Mouse (Mus musculus) myocyte (in vitro differentiated cells): ENCODE results near the gene Lsm6. TPM values are rescaled to one million over a fixed set of nuclear protein-coding genes. Genes with fewer than 3 reads are reported as not detected.

ENCODE experiments used
- H3K27me3 ChIP-seq: one replicate; pipeline ENCODE4 v1.6.1; 2011; ENCODE audit not compliant: control insufficient read depth, insufficient read depth, insufficient read length
- H3K36me3 ChIP-seq: one replicate; pipeline ENCODE4 v1.6.1; 2011; ENCODE audit not compliant: control insufficient read depth, insufficient read depth
- H3K4me2 ChIP-seq: one replicate; pipeline ENCODE4 v1.6.1; 2011; ENCODE audit warnings: low read depth, control low read depth
- H3K4me3 ChIP-seq: one replicate; pipeline ENCODE4 v1.5.1; 2011; ENCODE audit warnings: mild to moderate bottlenecking, control low read depth, moderate library complexity
- H3K79me2 ChIP-seq: one replicate; pipeline ENCODE4 v1.6.1; 2011; ENCODE audit not compliant: control insufficient read depth, insufficient read depth
- H3ac ChIP-seq: one replicate; pipeline ENCODE4 v1.6.1; 2011; ENCODE audit not compliant: control insufficient read depth, insufficient read length
- CEBPB ChIP-seq: IDR thresholded peaks from 2 replicates; pipeline ENCODE4 v1.6.1; 2011; ENCODE audit warnings: mild to moderate bottlenecking, moderate library complexity; ENCODE audit not compliant: poor library complexity, insufficient read depth, severe bottlenecking
- E2F4 ChIP-seq: IDR thresholded peaks from one replicate; pipeline ENCODE4 v1.6.1; 2011; ENCODE audit warnings: mild to moderate bottlenecking, control low read depth, moderate library complexity; ENCODE audit not compliant: insufficient read depth
- MAX ChIP-seq: IDR thresholded peaks from one replicate; pipeline ENCODE4 v1.6.1; 2011; ENCODE audit warnings: low read depth, mild to moderate bottlenecking, control low read depth
- MYOD1 ChIP-seq, 3 experiments: IDR thresholded peaks; one replicate each; pipeline ENCODE4 v1.6.1; 2011; ENCODE audit warnings: control low read depth in 2 of 3, low read depth in 2 of 3, mild to moderate bottlenecking in 2 of 3, moderate library complexity in 1 of 3; ENCODE audit not compliant: insufficient read length in 2 of 3, control insufficient read depth in 1 of 3
- MYOG ChIP-seq, 3 experiments: IDR thresholded peaks; one replicate each; pipeline ENCODE4 v1.6.1; 2011; ENCODE audit warnings: control low read depth in 2 of 3, low read depth in 2 of 3, mild to moderate bottlenecking in 2 of 3; ENCODE audit not compliant: insufficient read length in 2 of 3, control insufficient read depth in 1 of 3, insufficient read depth in 1 of 3
- POLR2A ChIP-seq: IDR thresholded peaks from one replicate; pipeline ENCODE4 v1.6.1; 2011; ENCODE audit warnings: low read depth, mild to moderate bottlenecking, control low read depth, moderate library complexity; ENCODE audit not compliant: insufficient read length
- POLR2AphosphoS2 ChIP-seq: IDR thresholded peaks from one replicate; pipeline ENCODE4 v1.6.1; 2011; ENCODE audit warnings: low read depth, control low read depth; ENCODE audit not compliant: insufficient read length
- REST ChIP-seq: IDR thresholded peaks from one replicate; pipeline ENCODE4 v1.6.1; 2011; ENCODE audit warnings: mild to moderate bottlenecking, control low read depth, moderate library complexity; ENCODE audit not compliant: insufficient read depth, insufficient read length
- SRF ChIP-seq: IDR thresholded peaks from one replicate; pipeline ENCODE4 v1.6.1; 2011; ENCODE audit warnings: low read depth; ENCODE audit not compliant: control insufficient read depth, insufficient read length
- TCF12 ChIP-seq: IDR thresholded peaks from one replicate; pipeline ENCODE4 v1.6.1; 2011; ENCODE audit warnings: mild to moderate bottlenecking, control low read depth; ENCODE audit not compliant: poor library complexity, insufficient read depth, severe bottlenecking
- TCF3 ChIP-seq: IDR thresholded peaks from one replicate; pipeline ENCODE4 v1.6.1; 2011; ENCODE audit warnings: low read depth, control low read depth; ENCODE audit not compliant: insufficient read length
- USF1 ChIP-seq: IDR thresholded peaks from one replicate; pipeline ENCODE4 v1.6.1; 2011; ENCODE audit warnings: low read depth, mild to moderate bottlenecking, control low read depth, moderate library complexity
- polyA plus RNA-seq: library from polyadenylated mRNA; unstranded; fragments of >200 nt; fragmentation: generic; extraction: Trizol; gene quantifications from one replicate; pipeline ENCODE4 v1.2.1, GENCODE M21; 2012; ENCODE audit warnings: missing spikeins

Lsm6 gene
- polyA plus RNA-seq, 1 experiment, result 60.2 TPM

DNA sequence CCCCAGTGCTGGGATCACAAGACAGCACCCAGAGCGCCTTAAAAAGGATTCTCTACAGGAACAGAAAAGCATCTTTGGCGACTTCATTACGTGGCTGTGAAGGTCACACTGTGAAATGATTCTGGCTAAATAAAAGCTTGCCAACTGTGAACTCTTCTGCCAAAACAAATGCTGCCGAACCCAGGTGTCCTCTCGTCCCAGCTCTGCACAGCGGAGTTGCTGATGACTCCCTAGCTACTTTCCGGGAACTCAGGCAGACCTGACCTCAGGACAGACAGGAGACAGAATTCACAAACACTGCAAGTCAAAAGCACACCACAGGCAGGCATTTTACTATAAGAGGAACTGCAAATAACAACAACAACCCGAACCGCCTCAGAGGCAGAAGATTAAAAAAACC lies 8.5 kb downstream of the Lsm6 start:
- Histone ChIP-seq H3K4me3 (no peak overlapping the region), H3K36me3 (peaks cover 18% of the 10 kb centered on the region), H3K27me3 (no peaks in the 10 kb centered on the region), H3K4me2 (no peak overlapping the region), H3K79me2 (peaks cover 17% of the 10 kb centered on the region), H3ac (no peak overlapping the region)
- TF ChIP-seq MAX, result no peak
- no peak for TF ChIP-seq E2F4

DNA sequence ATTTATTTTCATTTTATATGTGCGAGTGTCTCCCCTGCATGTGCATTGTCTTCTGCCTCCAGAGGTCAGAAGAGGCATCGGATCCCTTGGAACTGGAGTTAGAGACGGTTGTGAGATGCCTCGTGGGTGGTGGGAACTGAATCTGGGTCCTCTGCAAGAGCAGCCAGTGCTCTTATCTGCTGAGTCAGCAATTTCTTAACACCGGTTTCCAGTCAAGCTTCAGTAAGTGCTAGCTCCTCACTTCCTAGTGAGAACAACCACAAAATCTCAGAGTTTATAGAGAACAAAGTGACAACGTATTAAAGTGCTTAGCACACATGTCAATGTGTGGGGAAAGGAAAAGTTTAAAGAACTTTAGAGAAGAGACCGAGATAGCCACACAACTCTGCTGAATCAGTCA lies 9.2 kb downstream of the Lsm6 start:
- Histone ChIP-seq H3K4me2 (no peak overlapping the region), H3K79me2 (peaks cover 10% of the 10 kb centered on the region), H3ac (no peak overlapping the region), H3K4me3 (no peak overlapping the region), H3K36me3 (peaks cover 19% of the 10 kb centered on the region), H3K27me3 (no peaks in the 10 kb centered on the region)
- TF ChIP-seq TCF12 (no peak), SRF (no peak), REST (no peak), E2F4 (no peak), MYOG (IDR thresholded peaks at IDR 0.05; ENCODE audit: control insufficient read depth in 1 of 3, insufficient read depth in 1 of 3, insufficient read length in 2 of 3, low read depth in 2 of 3) (no peak), POLR2A (no peak)

DNA sequence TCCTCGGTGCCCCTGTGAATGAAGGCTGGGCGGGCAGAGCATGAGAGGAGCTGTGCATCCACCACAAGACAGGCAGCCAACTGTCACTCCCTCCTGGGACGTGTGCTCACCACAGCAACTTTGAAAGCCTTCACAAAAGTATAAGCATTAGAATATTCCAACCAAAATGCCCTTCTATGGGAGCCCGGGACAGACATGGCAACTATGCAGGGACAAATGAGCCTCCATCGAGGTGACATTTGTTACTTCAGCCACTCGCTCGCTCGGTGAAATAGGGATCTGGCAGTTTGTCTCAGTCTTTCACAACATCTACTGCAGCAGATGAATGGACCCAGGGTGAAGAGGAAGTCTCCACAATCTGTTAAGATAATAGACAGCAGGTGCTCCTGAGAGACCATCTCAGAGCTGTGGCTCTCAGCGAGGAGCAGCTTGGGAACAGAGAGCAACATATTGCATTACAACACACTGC lies 10.7 kb downstream of the Lsm6 start:
- Histone ChIP-seq H3K36me3 (peaks cover 22% of the 10 kb centered on the region), H3K4me2 (no peak overlapping the region), H3K4me3 (no peak overlapping the region), H3K79me2 (peaks cover 1% of the 10 kb centered on the region), H3ac (no peak overlapping the region), H3K27me3 (no peaks in the 10 kb centered on the region)
- no peak for TF ChIP-seq MYOD1 (IDR thresholded peaks at IDR 0.05; ENCODE audit: control insufficient read depth in 1 of 3, insufficient read length in 2 of 3, low read depth in 2 of 3)
- no peak for TF ChIP-seq MAX
- no peak for TF ChIP-seq SRF
- TF ChIP-seq TCF3, result no peak
- no peak for TF ChIP-seq MYOG (IDR thresholded peaks at IDR 0.05; ENCODE audit: control insufficient read depth in 1 of 3, insufficient read depth in 1 of 3, insufficient read length in 2 of 3, low read depth in 2 of 3)
- TF ChIP-seq CEBPB, result no peak
- TF ChIP-seq REST, result no peak
- no peak for TF ChIP-seq POLR2AphosphoS2
- TF ChIP-seq TCF12, result no peak
- no peak for TF ChIP-seq USF1
- TF ChIP-seq E2F4, result no peak
- TF ChIP-seq POLR2A, result no peak

DNA sequence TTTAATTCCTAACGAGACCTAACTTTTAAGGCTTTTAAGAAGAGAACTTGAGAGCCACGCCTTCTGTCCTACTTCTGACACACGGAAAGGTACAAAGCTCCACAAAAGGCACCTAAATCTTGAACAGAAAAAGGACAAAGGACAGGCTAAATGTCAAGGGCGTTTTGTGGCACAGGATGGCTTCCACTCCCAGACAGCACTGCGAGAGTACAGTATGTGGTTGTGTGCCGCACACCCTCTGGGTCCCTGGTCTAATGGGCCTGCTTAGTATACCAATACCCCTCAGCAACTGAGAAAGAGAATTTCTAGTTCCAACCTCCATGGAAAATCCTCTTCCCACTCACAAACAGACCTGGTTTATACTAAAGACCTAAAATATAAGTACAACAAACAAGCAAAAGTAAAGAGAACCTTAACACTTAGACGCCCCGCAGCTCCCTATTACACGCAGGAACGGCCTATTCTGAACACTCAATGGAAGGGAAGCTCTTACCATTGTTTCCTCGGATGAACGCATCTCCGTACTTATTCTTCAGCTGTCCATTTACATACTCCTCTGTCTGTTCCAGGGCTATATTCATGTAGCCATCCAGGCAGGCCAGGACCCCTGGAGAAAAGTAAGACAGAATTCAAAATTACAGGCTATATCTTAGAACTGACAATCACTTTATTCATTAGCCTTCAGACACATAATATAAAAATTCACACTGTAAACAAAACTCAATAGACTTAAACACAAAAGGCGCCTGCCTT lies 11.3 kb downstream of the Lsm6 start:
- no peak overlapping the region for H3ac ChIP-seq
- TF ChIP-seq REST (no peak), USF1 (no peak), CEBPB (no peak), E2F4 (no peak), POLR2AphosphoS2 (no peak), POLR2A (no peak), SRF (no peak), MYOD1 (IDR thresholded peaks at IDR 0.05; ENCODE audit: control insufficient read depth in 1 of 3, insufficient read length in 2 of 3, low read depth in 2 of 3) (no peak), TCF3 (no peak), MYOG (IDR thresholded peaks at IDR 0.05; ENCODE audit: control insufficient read depth in 1 of 3, insufficient read depth in 1 of 3, insufficient read length in 2 of 3, low read depth in 2 of 3) (no peak), MAX (no peak), TCF12 (no peak)
- H3K79me2 ChIP-seq, result no peaks in the 10 kb centered on the region
- H3K36me3 ChIP-seq, result peaks cover 22% of the 10 kb centered on the region
- H3K27me3 ChIP-seq, result no peaks in the 10 kb centered on the region
- no peak overlapping the region for H3K4me2 ChIP-seq
- H3K4me3 ChIP-seq, result no peak overlapping the region

DNA sequence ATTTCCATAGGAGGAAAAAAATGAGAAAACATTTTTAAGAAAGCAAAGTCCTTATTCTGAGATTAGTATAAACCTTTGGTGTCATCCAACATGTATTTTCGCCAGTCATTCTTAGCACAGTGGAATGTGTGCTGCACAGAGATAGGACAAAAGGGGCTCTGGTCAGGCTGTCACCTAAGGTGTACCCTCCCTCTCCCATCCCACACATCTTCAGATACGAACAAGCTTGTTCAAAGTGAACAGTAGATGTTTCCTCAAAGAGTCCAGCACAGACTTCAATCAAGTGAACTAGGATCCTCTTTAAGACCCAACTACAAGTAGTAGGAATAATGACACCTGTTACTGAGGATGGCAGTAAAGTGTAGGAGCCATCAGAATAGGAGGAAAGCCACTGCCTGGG lies 12.1 kb downstream of the Lsm6 start:
- no peak overlapping the region for H3K4me3 ChIP-seq
- no peaks in the 10 kb centered on the region for H3K79me2 ChIP-seq
- H3K36me3 ChIP-seq, result peaks cover 22% of the 10 kb centered on the region
- no peak overlapping the region for H3ac ChIP-seq
- no peak overlapping the region for H3K4me2 ChIP-seq
- TF ChIP-seq MYOD1 (IDR thresholded peaks at IDR 0.05; ENCODE audit: control insufficient read depth in 1 of 3, insufficient read length in 2 of 3, low read depth in 2 of 3), result no peak
- TF ChIP-seq TCF12, result no peak
- no peak for TF ChIP-seq SRF
- no peak for TF ChIP-seq POLR2AphosphoS2
- TF ChIP-seq REST, result no peak
- TF ChIP-seq TCF3, result no peak
- TF ChIP-seq MAX, result no peak
- H3K27me3 ChIP-seq, result no peaks in the 10 kb centered on the region
